Mouse (Mus musculus): ENCODE measurements around the gene Hyal2. TPM values are rescaled to one million over a fixed set of nuclear protein-coding genes. Genes with fewer than 3 reads are reported as not detected.
A peak's percentile ranks its signal among the peaks of the same experiment; 100 is the strongest.

Gene Hyal2
- polyA plus RNA-seq, 1 experiment from 2014 or later = 60.1 TPM

DNA sequence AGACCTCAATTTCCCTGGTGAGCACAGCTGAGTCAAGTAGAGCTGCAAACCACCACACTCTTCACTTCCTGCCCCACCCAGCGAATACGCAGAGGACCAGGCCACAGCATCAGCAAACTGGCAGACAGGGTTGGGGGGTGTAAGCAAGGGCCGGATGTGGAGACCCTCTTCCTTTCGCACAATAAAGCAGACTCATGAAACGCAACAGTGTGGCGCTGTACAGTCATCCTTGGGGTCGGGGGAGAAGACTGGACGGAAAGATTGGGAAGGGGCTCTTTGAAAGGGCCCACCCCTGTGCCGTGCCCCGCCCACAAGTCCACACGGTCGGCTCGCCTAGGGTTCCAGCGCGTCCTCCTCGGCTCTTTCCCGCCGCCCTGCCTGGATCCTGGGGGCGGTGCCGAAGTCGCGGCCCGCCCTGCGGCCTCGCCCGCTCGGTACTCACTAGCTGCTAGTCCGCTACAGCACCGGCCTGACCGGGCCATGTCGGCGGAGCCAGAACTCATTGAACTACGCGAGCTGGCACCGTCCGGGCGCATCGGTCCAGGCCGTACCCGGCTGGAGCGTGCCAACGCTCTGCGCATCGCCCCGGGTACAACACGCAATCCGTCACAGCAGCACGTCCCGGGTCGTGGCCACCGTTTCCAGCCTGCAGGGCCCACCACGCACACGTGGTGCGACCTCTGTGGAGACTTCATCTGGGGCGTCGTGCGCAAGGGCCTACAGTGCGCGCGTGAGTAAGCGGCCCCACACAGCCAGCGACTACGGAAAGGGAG lies 16.4 kb upstream of the Hyal2 start, which contains the start of gene Rassf1:
Rassf1 (plus strand) TSS at position 439 of the 773 bp plus-strand sequence.
- 3% methylated on average over 57 of the region's 63 CpGs for WGBS
- Histone ChIP-seq H3K27me3 (replicated peaks; ENCODE audit: control insufficient read depth, insufficient read depth, low read length) (peaks cover 24% of the 10 kb centered on the region), H3K4me2 (ENCODE audit: low read length) (peak within 1 kb of the TSS; percentile 73)

DNA sequence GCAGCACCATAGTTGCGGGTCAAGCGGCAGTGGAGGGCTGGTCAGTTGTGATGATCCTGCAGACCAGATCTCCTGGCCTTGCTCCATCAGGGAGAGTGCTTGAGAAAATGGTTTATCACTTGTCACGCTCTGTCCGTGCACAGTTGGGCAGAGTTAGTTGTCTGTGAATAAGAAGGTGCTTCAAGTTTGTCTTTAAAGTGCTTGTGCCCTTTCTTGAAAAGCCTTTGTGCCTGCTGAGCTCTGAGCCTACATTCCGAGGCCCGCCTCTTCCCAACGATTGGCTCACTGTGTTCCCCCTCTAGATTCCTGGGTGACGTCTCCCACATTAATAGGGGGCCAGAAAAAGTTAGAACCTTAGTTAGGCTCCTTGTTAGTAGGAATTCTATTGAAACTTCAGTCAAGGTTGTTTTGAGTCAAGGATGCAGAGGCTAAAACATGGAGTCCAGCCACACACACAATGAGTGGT lies 15.8 kb upstream of the Hyal2 start:
- peak overlapping the region; percentile 43 for H3K4me3 ChIP-seq (ENCODE audit: low read length)
- 0 out of 2 replicates have a peak overlapping the region, but pooled peaks have one; percentile 14 for H3K27ac ChIP-seq (ENCODE audit: low read depth, low read length)
- ATAC-seq = no peak
- peaks cover 24% of the 10 kb centered on the region for H3K27me3 ChIP-seq (replicated peaks; ENCODE audit: control insufficient read depth, insufficient read depth, low read length)
- WGBS = 15% methylated on average over 8 of the region's 8 CpGs
- H3K4me2 ChIP-seq (ENCODE audit: low read length) = peak overlapping the region; percentile 73
- no peaks in the 10 kb centered on the region for H3K9me3 ChIP-seq (ENCODE audit: control insufficient read depth, low read length)
- no peaks in the 10 kb centered on the region for H3K36me3 ChIP-seq (ENCODE audit: control insufficient read depth, insufficient read depth, low read length)
- H3K9ac ChIP-seq (ENCODE audit: low read depth, low read length) = peak overlapping the region; percentile 68
- peaks cover 40% of the 10 kb centered on the region for H3K4me1 ChIP-seq (ENCODE audit: control insufficient read depth, insufficient read depth, low read depth, low read length)

More for the DNA sequence above, 16.4 kb upstream of the Hyal2 start, which contains the start of gene Rassf1:
- H3K36me3 ChIP-seq (ENCODE audit: control insufficient read depth, insufficient read depth, low read length) = no peaks in the 10 kb centered on the region
- no peaks in the 10 kb centered on the region for H3K9me3 ChIP-seq (ENCODE audit: control insufficient read depth, low read length)
- H3K27ac ChIP-seq (ENCODE audit: low read depth, low read length) = peak within 1 kb of the TSS; percentile 14; the same call in 1 of the 2 replicates
- peak within 1 kb of the TSS; percentile 43 for H3K4me3 ChIP-seq (ENCODE audit: low read length)
- ATAC-seq = no peak
- peak within 1 kb of the TSS; percentile 68 for H3K9ac ChIP-seq (ENCODE audit: low read depth, low read length)
- peaks cover 38% of the 10 kb centered on the region for H3K4me1 ChIP-seq (ENCODE audit: control insufficient read depth, insufficient read depth, low read depth, low read length)

DNA sequence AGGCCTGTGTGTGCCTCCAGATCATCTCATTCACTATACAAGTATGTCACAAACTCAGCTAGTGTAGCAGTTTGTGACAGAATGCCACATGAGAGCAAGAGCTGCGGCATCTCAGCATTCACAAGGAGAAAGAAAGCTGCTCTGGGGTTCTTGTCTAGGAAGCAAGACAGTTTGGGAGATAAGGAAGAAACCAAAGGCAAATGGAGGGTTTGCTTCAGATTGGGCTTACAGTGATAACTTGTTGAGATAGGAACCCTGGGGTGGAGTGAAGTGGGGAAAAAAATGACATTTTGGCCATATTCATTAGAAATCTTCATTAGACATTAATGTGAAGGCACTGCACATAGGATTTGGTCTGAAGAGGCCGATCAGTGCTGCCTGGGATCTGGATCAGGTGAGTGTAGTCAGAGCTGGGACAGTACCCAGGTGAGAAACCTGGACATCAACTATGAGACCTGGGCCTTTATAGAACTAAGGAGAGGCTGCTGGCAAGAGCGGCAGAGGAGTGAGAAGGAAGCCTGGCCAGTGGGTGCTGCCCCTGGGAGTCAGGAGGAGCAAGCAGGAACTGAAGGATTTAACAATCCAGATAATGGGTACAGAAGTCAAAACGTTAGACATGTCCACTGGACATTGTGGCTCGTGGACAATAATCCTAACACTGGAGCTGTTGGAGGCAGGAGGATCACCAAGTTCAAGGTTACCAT lies 14.9 kb upstream of the Hyal2 start:
- Histone ChIP-seq H3K4me1 (ENCODE audit: control insufficient read depth, insufficient read depth, low read depth, low read length) (peaks cover 34% of the 10 kb centered on the region), H3K9me3 (ENCODE audit: control insufficient read depth, low read length) (no peaks in the 10 kb centered on the region), H3K27ac (ENCODE audit: low read depth, low read length) (no peak overlapping the region), H3K4me2 (ENCODE audit: low read length) (peak overlapping the region; percentile 96; the same call in 1 of the 2 replicates), H3K4me3 (ENCODE audit: low read length) (no peak overlapping the region; the same call in 1 of the 2 replicates), H3K9ac (ENCODE audit: low read depth, low read length) (no peak overlapping the region; the same call in 1 of the 2 replicates), H3K36me3 (ENCODE audit: control insufficient read depth, insufficient read depth, low read length) (peaks cover 5% of the 10 kb centered on the region), H3K27me3 (replicated peaks; ENCODE audit: control insufficient read depth, insufficient read depth, low read length) (peaks cover 24% of the 10 kb centered on the region)
- no peak for ATAC-seq
- 81% methylated on average over 5 of the region's 5 CpGs for WGBS

DNA sequence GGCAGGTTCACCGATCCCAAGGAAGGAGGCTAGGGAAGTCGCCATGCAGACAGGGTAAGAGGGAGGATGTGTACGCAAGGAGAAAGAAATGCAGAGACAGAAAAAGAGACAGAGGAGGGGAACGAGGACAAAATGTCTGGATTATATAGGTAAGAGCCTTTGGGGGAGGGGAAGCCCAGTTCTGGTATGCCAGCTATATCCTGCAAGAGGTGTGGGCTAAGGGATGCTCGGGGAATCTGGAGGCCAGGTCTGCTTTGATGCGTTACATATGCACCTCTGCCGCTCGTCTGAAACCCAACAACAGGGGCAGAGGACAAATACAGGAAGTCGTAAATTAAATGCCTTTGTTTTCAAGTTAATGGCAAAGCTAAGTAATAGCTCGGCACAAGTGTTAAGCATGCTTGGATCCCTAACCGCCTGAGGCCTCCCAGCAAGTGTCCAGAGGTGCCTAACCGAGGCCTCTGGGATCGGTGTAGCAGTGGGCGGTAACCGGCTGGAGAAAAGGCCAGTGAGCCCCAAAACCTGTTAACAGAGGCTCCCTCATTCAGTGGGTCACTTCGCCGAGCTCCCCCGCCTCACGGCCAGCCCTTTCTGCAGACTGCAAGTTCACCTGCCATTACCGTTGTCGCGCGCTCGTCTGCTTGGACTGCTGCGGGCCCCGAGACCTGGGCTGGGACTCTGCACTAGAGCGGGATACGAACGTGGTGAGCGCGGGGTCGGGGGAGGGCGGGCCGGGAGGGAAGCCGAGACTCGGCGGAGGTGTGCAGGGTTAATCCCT lies 14.0 kb upstream of the Hyal2 start:
- H3K4me2 ChIP-seq (ENCODE audit: low read length) = peak overlapping the region; percentile 96
- H3K27me3 ChIP-seq (replicated peaks; ENCODE audit: control insufficient read depth, insufficient read depth, low read length) = peaks cover 24% of the 10 kb centered on the region
- 7% methylated on average over 35 of the region's 37 CpGs for WGBS
- peak; percentile 68 for ATAC-seq
- no peaks in the 10 kb centered on the region for H3K9me3 ChIP-seq (ENCODE audit: control insufficient read depth, low read length)
- peak overlapping the region; percentile 81 for H3K4me3 ChIP-seq (ENCODE audit: low read length)
- peaks cover 10% of the 10 kb centered on the region for H3K36me3 ChIP-seq (ENCODE audit: control insufficient read depth, insufficient read depth, low read length)
- peaks cover 34% of the 10 kb centered on the region for H3K4me1 ChIP-seq (ENCODE audit: control insufficient read depth, insufficient read depth, low read depth, low read length)
- H3K27ac ChIP-seq (ENCODE audit: low read depth, low read length) = peak overlapping the region; percentile 92
- H3K9ac ChIP-seq (ENCODE audit: low read depth, low read length) = peak overlapping the region; percentile 80

DNA sequence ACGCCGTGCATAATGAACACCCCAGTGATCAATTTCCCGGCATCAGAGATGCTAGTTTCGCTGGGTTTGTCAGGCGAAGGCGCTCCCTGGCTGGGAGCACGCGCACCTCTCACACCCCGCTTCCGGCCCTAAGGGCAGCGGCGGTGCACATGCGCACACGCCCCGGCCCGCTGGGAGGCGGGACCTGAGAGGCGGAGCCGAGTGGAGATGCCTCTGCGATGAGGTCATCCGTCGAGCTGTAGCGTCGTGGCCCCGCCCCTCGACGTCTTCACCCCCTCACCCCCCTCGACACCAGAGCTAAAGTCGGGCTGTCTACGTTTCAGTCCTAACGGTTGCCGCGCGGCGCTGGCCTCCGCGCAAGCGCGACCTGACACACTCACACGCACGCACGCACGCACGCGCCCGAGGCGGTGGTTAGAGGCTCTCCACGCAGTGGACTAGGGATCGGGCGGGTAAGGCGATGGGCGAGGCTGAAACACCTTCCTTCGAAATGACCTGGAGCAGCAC lies 13.4 kb upstream of the Hyal2 start:
- peak; percentile 94 for ATAC-seq
- peak overlapping the region; percentile 81 for H3K4me3 ChIP-seq (ENCODE audit: low read length)
- peak overlapping the region; percentile 96 for H3K4me2 ChIP-seq (ENCODE audit: low read length)
- H3K27me3 ChIP-seq (replicated peaks; ENCODE audit: control insufficient read depth, insufficient read depth, low read length) = peaks cover 22% of the 10 kb centered on the region
- peaks cover 34% of the 10 kb centered on the region for H3K4me1 ChIP-seq (ENCODE audit: control insufficient read depth, insufficient read depth, low read depth, low read length)
- H3K36me3 ChIP-seq (ENCODE audit: control insufficient read depth, insufficient read depth, low read length) = peaks cover 15% of the 10 kb centered on the region
- no peaks in the 10 kb centered on the region for H3K9me3 ChIP-seq (ENCODE audit: control insufficient read depth, low read length)
- H3K9ac ChIP-seq (ENCODE audit: low read depth, low read length) = peak overlapping the region; percentile 87
- H3K27ac ChIP-seq (ENCODE audit: low read depth, low read length) = peak overlapping the region; percentile 92
- WGBS = under 1% methylated on average over 53 of the region's 53 CpGs

DNA sequence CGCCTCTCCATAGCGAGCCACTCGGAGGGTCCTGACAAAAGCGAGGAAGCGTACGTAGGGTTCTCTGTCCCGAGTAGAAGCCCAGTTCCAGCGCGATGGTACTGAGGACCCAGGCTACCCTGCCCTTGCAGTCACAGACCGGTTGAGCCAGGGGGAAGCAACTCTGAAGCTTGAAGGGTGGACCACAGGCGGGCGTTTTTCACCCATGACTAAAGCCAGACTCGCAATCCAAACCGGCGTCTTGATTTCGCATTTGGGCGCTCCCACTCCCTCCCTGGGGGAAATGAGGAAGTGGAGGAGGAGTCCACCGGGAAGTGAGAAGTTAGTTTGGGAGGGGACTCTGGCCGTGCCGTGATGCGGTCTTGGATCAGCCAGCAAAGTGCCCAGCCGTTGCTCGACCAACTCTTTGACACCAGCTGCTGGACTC lies 12.7 kb upstream of the Hyal2 start:
- H3K27me3 ChIP-seq (replicated peaks; ENCODE audit: control insufficient read depth, insufficient read depth, low read length) = peaks cover 19% of the 10 kb centered on the region
- peaks cover 22% of the 10 kb centered on the region for H3K36me3 ChIP-seq (ENCODE audit: control insufficient read depth, insufficient read depth, low read length)
- peak overlapping the region; percentile 92 for H3K27ac ChIP-seq (ENCODE audit: low read depth, low read length)
- peak overlapping the region; percentile 96 for H3K4me2 ChIP-seq (ENCODE audit: low read length)
- H3K9ac ChIP-seq (ENCODE audit: low read depth, low read length) = peak overlapping the region; percentile 87
- peaks cover 34% of the 10 kb centered on the region for H3K4me1 ChIP-seq (ENCODE audit: control insufficient read depth, insufficient read depth, low read depth, low read length)
- no peaks in the 10 kb centered on the region for H3K9me3 ChIP-seq (ENCODE audit: control insufficient read depth, low read length)
- under 1% methylated on average over 23 of the region's 23 CpGs for WGBS
- ATAC-seq = no peak; the same call in none of the 2 replicates
- H3K4me3 ChIP-seq (ENCODE audit: low read length) = peak overlapping the region; percentile 81

DNA sequence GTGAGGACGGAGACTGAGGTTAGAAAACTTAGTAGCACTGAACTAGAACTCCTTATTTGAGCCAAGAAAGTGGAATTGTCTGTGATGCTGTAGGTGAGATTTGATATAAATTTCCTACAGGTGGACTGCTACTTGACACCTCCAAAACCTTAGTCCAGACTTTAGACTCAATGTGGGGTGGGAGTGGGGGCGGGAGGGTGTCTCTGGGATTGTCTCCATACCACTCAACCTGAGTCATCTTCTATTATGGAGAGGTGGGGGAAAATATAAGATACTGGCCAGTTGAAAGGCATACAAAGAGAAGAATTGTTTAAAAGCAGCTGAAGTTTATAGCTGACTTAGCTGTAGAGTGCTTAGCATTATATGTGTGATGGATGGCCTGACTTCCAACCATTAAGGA lies 12.0 kb upstream of the Hyal2 start:
- WGBS = 45% methylated on average over 2 of the region's 2 CpGs
- H3K27ac ChIP-seq (ENCODE audit: low read depth, low read length) = no peak overlapping the region
- peak overlapping the region; percentile 81 for H3K4me3 ChIP-seq (ENCODE audit: low read length)
- H3K36me3 ChIP-seq (ENCODE audit: control insufficient read depth, insufficient read depth, low read length) = peaks cover 22% of the 10 kb centered on the region
- peak overlapping the region; percentile 87 for H3K9ac ChIP-seq (ENCODE audit: low read depth, low read length)
- H3K27me3 ChIP-seq (replicated peaks; ENCODE audit: control insufficient read depth, insufficient read depth, low read length) = peaks cover 15% of the 10 kb centered on the region
- peaks cover 34% of the 10 kb centered on the region for H3K4me1 ChIP-seq (ENCODE audit: control insufficient read depth, insufficient read depth, low read depth, low read length)
- H3K4me2 ChIP-seq (ENCODE audit: low read length) = peak overlapping the region; percentile 96
- no peak for ATAC-seq
- H3K9me3 ChIP-seq (ENCODE audit: control insufficient read depth, low read length) = no peaks in the 10 kb centered on the region

DNA sequence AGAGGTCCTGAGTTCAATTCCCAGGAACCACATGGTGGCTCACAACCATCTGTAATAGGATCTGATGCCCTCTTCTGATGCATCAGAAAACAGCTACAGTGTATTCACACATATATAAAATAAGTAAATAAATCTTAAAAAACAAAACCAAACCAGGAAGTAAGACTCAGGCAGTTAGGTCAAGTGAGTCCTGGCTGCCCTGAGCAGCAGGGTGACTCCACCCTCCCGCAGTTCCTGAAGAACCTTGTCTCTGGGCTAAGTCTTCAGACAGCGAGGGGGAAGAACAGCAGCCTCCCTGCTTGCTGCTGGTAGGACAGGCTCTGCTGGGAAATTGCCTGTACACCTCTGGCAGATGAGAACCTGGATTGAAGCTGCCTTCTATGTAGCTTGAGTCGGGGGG lies 11.4 kb upstream of the Hyal2 start:
- H3K27me3 ChIP-seq (replicated peaks; ENCODE audit: control insufficient read depth, insufficient read depth, low read length) = peaks cover 9% of the 10 kb centered on the region
- peaks cover 28% of the 10 kb centered on the region for H3K4me1 ChIP-seq (ENCODE audit: control insufficient read depth, insufficient read depth, low read depth, low read length)
- no peak for ATAC-seq
- H3K27ac ChIP-seq (ENCODE audit: low read depth, low read length) = no peak overlapping the region
- no peaks in the 10 kb centered on the region for H3K9me3 ChIP-seq (ENCODE audit: control insufficient read depth, low read length)
- H3K4me2 ChIP-seq (ENCODE audit: low read length) = peak overlapping the region; percentile 96
- no peak overlapping the region for H3K4me3 ChIP-seq (ENCODE audit: low read length)
- H3K9ac ChIP-seq (ENCODE audit: low read depth, low read length) = no peak overlapping the region; the same call in 1 of the 2 replicates
- 80% methylated on average over 3 of the region's 3 CpGs for WGBS
- peaks cover 23% of the 10 kb centered on the region for H3K36me3 ChIP-seq (ENCODE audit: control insufficient read depth, insufficient read depth, low read length)

All from hindbrain, embryonic 16.5 days (tissue).